17 mouse cellular contexts compared by ENCODE assay signal in genomic region chr10:50892751-50893320, GRCm38 (mm10). TPM values are rescaled to one million over a fixed set of nuclear protein-coding genes. Genes with fewer than 3 reads are reported as not detected.
DNase-seq lines count a peak whose midpoint lies in the region; ATAC-seq lines count a peak whose summit lies in the region.
"Had no signal": no experiment of that assay in that cellular context is flagged by ENCODE, and none has a peak within 500 bp of the region (broad histone marks: within the 10 kb centered on the region; RNA-seq: fewer than 3 reads in every experiment).

No protein-coding gene starts in this region.

- no peak overlapping the region for H3K9ac ChIP-seq in embryonic facial prominence, embryonic 13.5 days

- H3K4me1 ChIP-seq in embryonic facial prominence, embryonic 13.5 days, result peaks cover 17% of the 10 kb centered on the region

- no peak overlapping the region for H3K4me3 ChIP-seq in embryonic facial prominence, embryonic 13.5 days
- H3K4me3 ChIP-seq: myocyte had no signal

- WGBS in embryonic facial prominence, embryonic 13.5 days, result 2% methylated on average over 15 of the region's 15 CpGs

- no peaks in the 10 kb centered on the region for H3K36me3 ChIP-seq in embryonic facial prominence, embryonic 13.5 days

- ATAC-seq in embryonic facial prominence, embryonic 13.5 days (ENCODE audit: insufficient number of reproducible peaks, insufficient read depth, low FRiP score, low TSS enrichment, low read depth), result no peak
- no peak for ATAC-seq in granulocyte monocyte progenitor cell, adult 5-6 weeks (replicated peaks; ENCODE audit: poor library complexity, severe bottlenecking)

- H3K9me3 ChIP-seq in embryonic facial prominence, embryonic 13.5 days, result no peaks in the 10 kb centered on the region

- H3K4me2 ChIP-seq in embryonic facial prominence, embryonic 13.5 days, result peak overlapping the region; percentile 7; the same call in 1 of the 2 replicates

- H3K27me3 ChIP-seq in embryonic facial prominence, embryonic 13.5 days, result peaks cover 91% of the 10 kb centered on the region
- H3K27me3 ChIP-seq: CH12.LX had no signal

- peak; percentile 46 for DNase-seq in kidney, adult 11 months
- no peak for DNase-seq in kidney, adult 18-20 months
- DNase-seq in ZHBTc4 (ENCODE audit: low read depth, low spot score), result peak; percentile 46
- DNase-seq in kidney, postnatal 4 days, result peak; percentile 45 to 65
- DNase-seq in spleen, postnatal 14 days (ENCODE audit: low spot score in 2 of 2), result no peak
- no peak for DNase-seq in right cerebral cortex, adult 18-20 months
- DNase-seq: cerebellum, adult 9-11 months; gastrocnemius, postnatal 36 days; lung, postnatal 14 days had no signal

- no peak overlapping the region for H3K27ac ChIP-seq in embryonic facial prominence, embryonic 13.5 days

RNA-seq across cellular contexts. Expression of gene Sim1, which starts 1.7 kb away (rescaled TPM):
- 1.6 and 3.2 TPM in 2 replicates for polyA plus RNA-seq in embryonic facial prominence, embryonic 13.5 days (2015; fragmentation: Nextera tagmentation; extraction: Ambion mirVana)
- not detected in 2 replicates for total RNA-seq in granulocyte monocyte progenitor cell, adult 5-6 weeks (2014; fragmentation: Nextera tagmentation)
- not detected in 2 replicates for total RNA-seq in granulocyte monocyte progenitor cell, adult 5-6 weeks (2017)
- total RNA-seq: hematopoietic stem cell, adult 5-6 weeks; layer of hippocampus, adult 8-10 months had no signal
- polyA plus RNA-seq: stomach, embryonic 14.5 days; urinary bladder, adult 2 months had no signal

Comparison
In these comparisons a context has a peak if more than half of its experiments do, and no peak if none do; other contexts are left out.
1. DNase-seq: peak in kidney, adult 11 months (single experiment), ZHBTc4 (single experiment) and kidney, postnatal 4 days (2 of 2); none in kidney, adult 18-20 months (single experiment), spleen, postnatal 14 days (0 of 2) and right cerebral cortex, adult 18-20 months (single experiment).